Mouse (Mus musculus) heart, embryonic 14.5 days (tissue): ENCODE results near the gene Stard7. TPM values are rescaled to one million over a fixed set of nuclear protein-coding genes. Genes with fewer than 3 reads are reported as not detected.

Experiments
- ATAC-seq: fragments of 200-750 bp; cut with Nextera tagmentation; 2 replicates; pipeline ENCODE4 v1.8.0; 2017; ENCODE audit warnings: low read depth, moderate TSS enrichment; ENCODE audit not compliant: insufficient number of reproducible peaks, insufficient read depth, low FRiP score
- H3K27ac ChIP-seq, 2 experiments: fragments of 200-500 bp in 1 of 2; fragments of 300-500 bp in 1 of 2; sonication (generic) in 1 of 2; replicated peaks in 1 of 2; 2 replicates each; pipeline ENCODE4 v1.5.1; 2012 to 2014; ENCODE audit warnings: low read depth in 2 of 2, low read length in 2 of 2, control low read depth in 1 of 2, mild to moderate bottlenecking in 1 of 2, mixed read lengths in 1 of 2; ENCODE audit not compliant: control insufficient read depth in 1 of 2, insufficient read depth in 1 of 2
- H3K27me3 ChIP-seq: fragments of 300-500 bp; sonication (generic); 2 replicates; pipeline ENCODE4 v1.6.1; 2014; ENCODE audit warnings: mild to moderate bottlenecking, low read length, control low read depth; ENCODE audit not compliant: control insufficient read depth, insufficient read depth
- H3K36me3 ChIP-seq: fragments of 300-500 bp; sonication (generic); 2 replicates; pipeline ENCODE4 v1.6.1; 2014; ENCODE audit warnings: mild to moderate bottlenecking, control low read depth, low read length, mixed read lengths; ENCODE audit not compliant: control insufficient read depth, insufficient read depth
- H3K4me1 ChIP-seq, 2 experiments: fragments of 200-500 bp in 1 of 2; fragments of 300-500 bp in 1 of 2; sonication (generic) in 1 of 2; 2 replicates each; pipeline ENCODE4 v1.6.1; 2012 to 2014; ENCODE audit warnings: low read length in 2 of 2, control low read depth in 1 of 2, mixed read lengths in 1 of 2; ENCODE audit not compliant: control insufficient read depth in 2 of 2, insufficient read depth in 2 of 2
- H3K4me2 ChIP-seq: fragments of 300-500 bp; sonication (generic); 2 replicates; pipeline ENCODE4 v1.6.1; 2014; ENCODE audit warnings: mild to moderate bottlenecking, low read length
- H3K4me3 ChIP-seq, 2 experiments: fragments of 200-500 bp in 1 of 2; fragments of 300-500 bp in 1 of 2; sonication (generic) in 1 of 2; 2 replicates each; pipeline ENCODE4 v1.5.1; 2012 to 2014; ENCODE audit warnings: low read length in 2 of 2, mild to moderate bottlenecking in 2 of 2, control low read depth in 1 of 2, low read depth in 1 of 2, moderate library complexity in 1 of 2; ENCODE audit not compliant: control insufficient read depth in 1 of 2, insufficient read depth in 1 of 2
- H3K9ac ChIP-seq: fragments of 300-500 bp; sonication (generic); 2 replicates; pipeline ENCODE4 v1.6.1; 2014; ENCODE audit warnings: mild to moderate bottlenecking, low read length
- H3K9me3 ChIP-seq: fragments of 300-500 bp; sonication (generic); 2 replicates; pipeline ENCODE4 v1.6.1; 2016; ENCODE audit warnings: low read length, control low read depth; ENCODE audit not compliant: control insufficient read depth
- WGBS: fragments of 180-500 bp; shearing (Covaris S2); extraction: QIAGEN DNeasy Blood & Tissue Kit; methylation state at CpG from one replicate; pipeline ENCODE4 v1.1.7; 2014; 5-methylcytosine and 5-hydroxymethylcytosine counted together
- polyA plus RNA-seq: library from polyadenylated mRNA; unstranded; fragments of >200 nt; fragmentation: Nextera tagmentation; extraction: Ambion mirVana; gene quantifications from 2 replicates; pipeline ENCODE4 v1.2.1, GENCODE M21; 2014

The Stard7 gene
- polyA plus RNA-seq, 1 experiment from 2014 or later = 128 TPM

DNA sequence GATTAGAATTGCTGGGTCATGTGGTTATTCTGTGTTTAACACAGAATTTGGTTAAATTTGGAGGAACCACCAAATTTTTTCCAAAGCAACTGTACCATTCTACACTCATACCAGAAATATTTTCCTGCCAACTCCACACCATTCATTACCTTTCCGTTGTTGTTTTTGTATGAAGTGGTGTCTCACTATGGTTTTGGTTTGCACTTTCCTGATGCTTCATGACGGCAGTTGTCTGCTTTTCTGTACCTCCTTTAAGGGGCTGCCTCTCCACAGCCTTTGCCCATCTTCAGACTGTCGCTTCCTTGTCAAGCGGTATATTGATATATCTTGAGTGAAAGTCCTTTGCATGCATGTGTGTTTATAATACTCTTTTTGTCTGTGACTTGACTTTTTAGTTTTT, 42.8 kb downstream of the Stard7 start:
- Histone ChIP-seq H3K4me2 (no peak overlapping the region), H3K4me1 (0 out of 4 replicates have a peak, but pooled peaks cover 2 to 4% of the 10 kb centered on the region in 2 experiments), H3K36me3 (no peaks in the 10 kb centered on the region), H3K9ac (no peak overlapping the region), H3K9me3 (no peaks in the 10 kb centered on the region), H3K27me3 (no peaks in the 10 kb centered on the region), H3K27ac (no peak overlapping the region), H3K4me3 (no peak overlapping the region)
- WGBS = 90% methylated on average over 4 of the region's 4 CpGs
- ATAC-seq = no peak

DNA sequence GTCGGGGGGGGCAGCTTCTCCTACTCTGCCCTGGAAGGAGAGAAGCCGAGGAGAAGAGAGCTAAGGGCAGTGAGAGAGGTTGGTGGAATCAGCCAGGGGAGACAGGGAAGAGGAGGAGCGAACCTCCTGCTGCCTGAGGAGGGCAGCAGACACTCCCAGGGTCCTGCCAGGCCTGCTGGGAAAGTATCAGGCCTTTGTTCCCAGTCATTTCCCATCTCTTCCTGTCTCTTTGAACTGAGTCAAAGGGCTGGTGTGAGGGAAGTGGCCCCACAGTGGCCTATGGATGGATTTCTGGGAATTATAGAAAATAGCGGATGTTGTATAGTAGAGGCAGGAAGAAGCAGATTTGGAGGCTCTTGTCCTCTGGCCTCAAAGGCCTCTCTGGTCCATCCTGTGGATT, 43.9 kb downstream of the Stard7 start:
- Histone ChIP-seq H3K36me3 (no peaks in the 10 kb centered on the region), H3K27me3 (no peaks in the 10 kb centered on the region), H3K9me3 (no peaks in the 10 kb centered on the region), H3K4me2 (no peak overlapping the region), H3K9ac (0 out of 2 replicates have a peak overlapping the region, but pooled peaks have one; percentile 2), H3K4me1 (0 out of 4 replicates have a peak, but pooled peaks cover 2 to 4% of the 10 kb centered on the region in 2 experiments), H3K4me3 (no peak overlapping the region), H3K27ac (peak overlapping the region; percentile 75 to 83)
- ATAC-seq = peak; percentile 66
- WGBS = 56% methylated on average over 4 of the region's 4 CpGs

DNA sequence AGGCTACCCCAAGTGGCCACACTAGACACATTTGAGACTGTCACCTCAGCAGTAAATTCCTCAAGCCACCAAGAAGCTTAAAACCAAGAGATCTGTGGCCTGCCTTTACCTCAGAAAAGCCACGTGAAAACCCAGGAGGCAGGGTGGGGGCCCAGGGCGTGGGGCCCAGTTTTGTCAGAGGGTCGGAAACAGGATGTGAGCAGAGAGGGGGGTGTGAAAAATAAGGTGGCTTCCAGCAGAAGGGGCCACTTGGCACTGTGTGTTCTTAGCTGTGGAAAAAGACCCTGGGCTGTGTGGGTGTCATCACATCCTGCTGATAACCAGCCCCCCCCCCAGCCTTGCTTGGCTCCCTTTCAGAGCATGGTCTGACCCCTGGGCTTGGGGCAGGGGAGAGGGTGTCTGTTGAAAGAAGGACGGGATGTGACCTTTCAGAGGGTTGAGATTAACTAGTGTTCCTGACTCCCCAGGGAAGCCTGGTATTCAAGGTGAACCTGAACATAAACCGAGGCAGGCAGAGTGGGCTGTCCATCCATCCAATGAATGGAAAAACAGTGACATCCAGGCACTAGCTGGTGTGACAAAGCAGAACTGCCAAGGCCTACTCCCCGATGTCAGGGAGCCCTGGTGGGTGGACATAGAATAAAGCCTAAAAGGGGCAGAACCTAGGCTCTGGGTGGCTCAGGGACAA, 44.6 kb downstream of the Stard7 start:
- H3K27me3 ChIP-seq = no peaks in the 10 kb centered on the region
- H3K4me1 ChIP-seq = 0 out of 4 replicates have a peak, but pooled peaks cover 2 to 4% of the 10 kb centered on the region in 2 experiments
- H3K9me3 ChIP-seq = no peaks in the 10 kb centered on the region
- H3K27ac ChIP-seq = peak overlapping the region; percentile 75 to 83
- H3K36me3 ChIP-seq = no peaks in the 10 kb centered on the region
- no peak overlapping the region for H3K4me2 ChIP-seq
- 43% methylated on average over 6 of the region's 6 CpGs for WGBS
- H3K9ac ChIP-seq = 0 out of 2 replicates have a peak overlapping the region, but pooled peaks have one; percentile 2
- H3K4me3 ChIP-seq = no peak overlapping the region
- peak; percentile 78 for ATAC-seq

DNA sequence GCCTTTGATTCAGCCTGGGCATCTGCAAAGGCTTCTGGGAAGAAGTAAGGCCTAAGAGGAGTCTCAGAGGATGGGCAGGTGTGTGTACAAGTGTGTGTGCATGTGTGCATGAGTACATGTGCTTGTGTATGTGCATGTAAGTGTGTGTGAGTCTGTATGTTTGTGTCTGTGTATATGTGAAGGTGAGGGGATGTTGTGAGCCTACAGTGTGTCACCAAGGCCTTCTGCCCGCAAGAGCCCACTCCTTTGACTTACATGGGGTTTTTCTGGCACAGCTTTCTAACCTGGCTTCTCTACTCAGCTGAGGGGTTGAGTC, 45.1 kb downstream of the Stard7 start:
- 100% methylated on average over 1 of the region's 1 CpGs for WGBS
- no peak for ATAC-seq
- peak overlapping the region; percentile 18 to 83 for H3K27ac ChIP-seq

DNA sequence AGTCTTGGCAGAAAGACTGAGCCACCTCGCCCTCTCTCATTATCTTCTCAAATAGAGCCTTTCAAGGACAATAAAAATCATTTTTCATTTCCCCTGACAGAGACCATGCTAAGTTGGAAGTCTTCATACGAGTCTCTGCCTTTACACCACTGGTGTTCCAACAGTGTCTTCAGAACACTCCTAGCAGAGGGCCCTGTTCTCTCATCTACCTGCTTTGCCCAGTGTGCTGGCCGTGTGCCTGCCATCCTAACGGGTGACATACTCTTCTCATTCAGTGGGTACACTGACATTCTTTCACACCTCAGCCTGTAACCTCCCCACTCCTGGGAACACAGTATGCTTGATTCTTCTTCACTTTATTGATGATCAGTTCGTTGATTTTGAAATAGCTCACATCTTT, 46.4 kb downstream of the Stard7 start:
- no peak overlapping the region for H3K27ac ChIP-seq
- H3K4me3 ChIP-seq = no peak overlapping the region
- no peaks in the 10 kb centered on the region for H3K27me3 ChIP-seq
- no peak overlapping the region for H3K9ac ChIP-seq
- H3K4me2 ChIP-seq = no peak overlapping the region
- 0 out of 4 replicates have a peak, but pooled peaks cover 2 to 4% of the 10 kb centered on the region in 2 experiments for H3K4me1 ChIP-seq
- ATAC-seq = no peak
- H3K9me3 ChIP-seq = no peaks in the 10 kb centered on the region
- no peaks in the 10 kb centered on the region for H3K36me3 ChIP-seq
- WGBS = 70% methylated on average over 5 of the region's 5 CpGs

More for the DNA sequence above, 45.1 kb downstream of the Stard7 start:
- no peak overlapping the region for H3K9ac ChIP-seq
- no peak overlapping the region for H3K4me3 ChIP-seq
- H3K9me3 ChIP-seq = no peaks in the 10 kb centered on the region
- H3K27me3 ChIP-seq = no peaks in the 10 kb centered on the region
- no peak overlapping the region for H3K4me2 ChIP-seq
- no peaks in the 10 kb centered on the region for H3K36me3 ChIP-seq
- H3K4me1 ChIP-seq = 0 out of 4 replicates have a peak, but pooled peaks cover 2 to 4% of the 10 kb centered on the region in 2 experiments

DNA sequence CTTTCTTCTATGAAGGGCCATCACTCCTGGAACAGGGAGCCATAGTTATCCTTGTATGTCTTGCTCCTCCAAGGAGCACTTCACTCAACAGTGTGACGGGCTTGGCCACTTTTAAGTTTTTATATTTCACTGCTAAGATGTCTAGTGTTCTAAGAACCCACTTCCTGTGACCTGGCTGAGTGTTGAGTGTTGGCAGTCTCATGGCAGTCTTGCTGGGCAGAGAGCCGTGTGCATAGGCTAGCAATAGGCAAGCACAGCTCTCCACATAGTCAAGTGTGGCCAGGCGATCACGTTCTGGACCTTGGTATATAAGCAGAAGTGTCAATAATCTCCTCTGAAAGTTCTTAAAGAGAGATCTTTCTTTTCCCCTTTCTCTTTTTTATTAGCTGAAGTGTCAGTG, 48.1 kb downstream of the Stard7 start:
- Histone ChIP-seq H3K27me3 (no peaks in the 10 kb centered on the region), H3K4me2 (no peak overlapping the region), H3K27ac (no peak overlapping the region), H3K4me1 (peaks cover 2 to 4% of the 10 kb centered on the region in 2 experiments; a peak in 3 of 4 replicates), H3K9ac (no peak overlapping the region), H3K4me3 (no peak overlapping the region), H3K9me3 (no peaks in the 10 kb centered on the region), H3K36me3 (no peaks in the 10 kb centered on the region)
- 81% methylated on average over 4 of the region's 4 CpGs for WGBS
- no peak for ATAC-seq

DNA sequence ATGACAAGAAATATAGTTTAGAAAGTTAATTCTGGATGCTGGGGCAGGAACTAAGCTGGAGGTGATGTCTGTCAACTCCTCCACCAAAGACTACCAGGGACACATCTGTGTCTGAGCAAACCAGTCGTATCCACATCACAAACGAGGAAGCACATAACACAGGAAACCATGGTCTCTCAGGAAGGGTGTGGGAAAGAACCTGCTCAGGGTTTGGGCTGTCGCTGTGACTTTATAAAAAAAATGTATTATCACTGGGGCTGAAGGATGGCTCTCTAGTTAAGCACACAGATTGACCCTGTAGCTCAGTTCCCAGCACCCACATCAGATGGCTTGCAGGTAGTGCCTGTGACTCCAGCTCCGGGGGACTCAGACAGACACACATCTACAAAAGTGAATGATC, 49.1 kb downstream of the Stard7 start:
- Histone ChIP-seq H3K27me3 (no peaks in the 10 kb centered on the region), H3K4me1 (peaks cover 2 to 6% of the 10 kb centered on the region in 2 experiments; a peak in 3 of 4 replicates), H3K27ac (no peak overlapping the region), H3K9ac (no peak overlapping the region), H3K4me3 (no peak overlapping the region), H3K36me3 (no peaks in the 10 kb centered on the region), H3K4me2 (no peak overlapping the region), H3K9me3 (no peaks in the 10 kb centered on the region)
- WGBS = 54% methylated on average over 4 of the region's 4 CpGs
- ATAC-seq = no peak
